Mouse (Mus musculus): ENCODE results near the gene Lsamp. TPM values are rescaled to one million over a fixed set of nuclear protein-coding genes. Genes with fewer than 3 reads are reported as not detected.

Gene Lsamp
- total and polyA plus RNA-seq, 3 experiments = not detected

DNA sequence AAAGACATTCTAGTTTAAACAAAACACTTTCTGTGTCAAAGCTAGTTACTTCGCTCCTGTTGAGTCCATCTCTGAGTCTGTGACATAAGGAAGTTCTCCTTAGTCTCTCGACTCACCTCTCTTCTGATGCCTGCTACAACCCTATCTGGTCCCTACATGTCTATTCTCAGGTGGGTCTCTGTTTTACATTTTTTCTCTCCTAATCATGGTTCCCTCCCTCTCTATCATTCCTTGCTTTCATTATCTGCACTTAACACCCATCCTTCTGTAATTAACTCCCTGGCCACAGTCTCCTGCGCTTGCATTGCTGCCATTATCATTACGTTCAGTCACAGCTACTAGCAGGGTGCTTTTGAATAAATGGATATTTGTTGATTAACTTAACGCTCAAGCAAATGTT, 726.3 kb downstream of the Lsamp start:
- no peak overlapping the region for H3K9ac ChIP-seq (ENCODE audit: insufficient read depth, low read depth)
- H3K27ac ChIP-seq (ENCODE audit: insufficient read depth, low read depth) = no peak overlapping the region
- no peaks in the 10 kb centered on the region for H3K4me1 ChIP-seq (ENCODE audit: control insufficient read depth in 1 of 2, insufficient read depth in 2 of 2)
- H3K79me2 ChIP-seq (replicated peaks; ENCODE audit: control insufficient read depth, extremely low read depth, insufficient read depth, poor library complexity, severe bottlenecking) = no peaks in the 10 kb centered on the region
- DNase-seq (ENCODE audit: extremely low read depth) = no peak
- H3K27me3 ChIP-seq (replicated peaks) = no peaks in the 10 kb centered on the region
- H3K36me3 ChIP-seq (replicated peaks in 1 of 2; ENCODE audit: control insufficient read depth in 1 of 2, insufficient read depth in 1 of 2, low read length in 1 of 2) = no peaks in the 10 kb centered on the region
- no peak overlapping the region for H3K4me2 ChIP-seq (ENCODE audit: insufficient read depth, low read depth, poor library complexity, severe bottlenecking)
- no peak overlapping the region for H3K4me3 ChIP-seq (replicated peaks in 1 of 3; ENCODE audit: low read depth in 2 of 3, low read length in 2 of 3, poor library complexity in 1 of 3)
- TF ChIP-seq ZKSCAN1 (IDR thresholded peaks at IDR 0.05; ENCODE audit: borderline replicate concordance, low read depth, low read length) (no peak), ZMIZ1 (IDR thresholded peaks at IDR 0.05; ENCODE audit: low read depth, low read length) (no peak), SIN3A (IDR thresholded peaks at IDR 0.05; ENCODE audit: low read length) (no peak), KAT2A (IDR thresholded peaks at IDR 0.05; ENCODE audit: insufficient replicate concordance, low read length) (no peak), CHD1 (IDR thresholded peaks at IDR 0.05; ENCODE audit: low read depth, low read length) (no peak), IRF4 (IDR thresholded peaks at IDR 0.05; ENCODE audit: low read depth, low read length) (no peak), CTCF (conservative IDR thresholded peaks at IDR 0.05 in 1 of 2, IDR thresholded peaks at IDR 0.05 in 1 of 2; ENCODE audit: low read depth in 2 of 2, low read length in 2 of 2) (no peak), POLR2A (IDR thresholded peaks at IDR 0.05; ENCODE audit: low read depth, low read length) (no peak), ZC3H11A (IDR thresholded peaks at IDR 0.05; ENCODE audit: low read depth, low read length) (no peak), UBTF (IDR thresholded peaks at IDR 0.05; ENCODE audit: low read depth, low read length) (no peak)
- in situ Hi-C loops (cut with MboI; ENCODE audit: low pct_ligation_motif_present, low pct_unique_long_range_greater_than_20kb, low sequenced_read_pairs) = no loop called here
- dilution Hi-C loops (cut with MboI; ENCODE audit: extremely low pct_ligation_motif_present, extremely low pct_unique_long_range_greater_than_20kb, low sequenced_read_pairs) = no loop called here
- H3K9me3 ChIP-seq (replicated peaks; ENCODE audit: low read length) = peaks cover 52% of the 10 kb centered on the region

DNA sequence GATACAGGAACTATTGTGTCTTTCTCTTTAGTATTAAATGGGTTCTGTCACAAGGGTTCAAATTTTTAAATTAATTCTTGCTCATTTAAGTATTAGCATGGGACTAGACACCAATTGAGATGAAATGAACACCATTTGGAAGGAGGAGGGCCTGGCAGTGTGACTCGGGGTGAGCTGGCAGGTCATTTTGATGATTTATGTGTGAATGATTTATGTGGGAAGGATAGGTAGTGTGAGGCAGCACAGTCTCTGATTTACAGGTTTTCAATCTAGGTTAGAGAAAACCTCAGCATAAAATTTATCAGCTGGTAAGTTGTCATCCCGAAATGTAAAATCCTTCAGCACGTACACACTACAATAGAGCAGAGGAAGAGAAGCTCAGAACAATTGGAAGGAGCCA, 729.6 kb downstream of the Lsamp start:
- Histone ChIP-seq H3K9me3 (replicated peaks; ENCODE audit: low read length) (peaks cover 29% of the 10 kb centered on the region), H3K27ac (ENCODE audit: insufficient read depth, low read depth) (no peak overlapping the region), H3K4me3 (replicated peaks in 1 of 3; ENCODE audit: low read depth in 2 of 3, low read length in 2 of 3, poor library complexity in 1 of 3) (no peak overlapping the region), H3K4me2 (ENCODE audit: insufficient read depth, low read depth, poor library complexity, severe bottlenecking) (no peak overlapping the region), H3K9ac (ENCODE audit: insufficient read depth, low read depth) (no peak overlapping the region), H3K4me1 (ENCODE audit: control insufficient read depth in 1 of 2, insufficient read depth in 2 of 2) (no peaks in the 10 kb centered on the region), H3K27me3 (replicated peaks) (no peaks in the 10 kb centered on the region), H3K36me3 (replicated peaks in 1 of 2; ENCODE audit: control insufficient read depth in 1 of 2, insufficient read depth in 1 of 2, low read length in 1 of 2) (no peaks in the 10 kb centered on the region), H3K79me2 (replicated peaks; ENCODE audit: control insufficient read depth, extremely low read depth, insufficient read depth, poor library complexity, severe bottlenecking) (no peaks in the 10 kb centered on the region)
- dilution Hi-C loops (cut with MboI; ENCODE audit: extremely low pct_ligation_motif_present, extremely low pct_unique_long_range_greater_than_20kb, low sequenced_read_pairs) (no loop called here), in situ Hi-C loops (cut with MboI; ENCODE audit: low pct_ligation_motif_present, low pct_unique_long_range_greater_than_20kb, low sequenced_read_pairs) (no loop called here)
- TF ChIP-seq MYC (IDR thresholded peaks at IDR 0.05; ENCODE audit: low read depth, low read length) (no peak), USF2 (conservative IDR thresholded peaks at IDR 0.05; ENCODE audit: low read depth, low read length) (no peak), ETS1 (conservative IDR thresholded peaks at IDR 0.05; ENCODE audit: low read depth, low read length) (no peak), BHLHE40 (IDR thresholded peaks at IDR 0.05; ENCODE audit: low read depth, low read length) (no peak), CHD1 (IDR thresholded peaks at IDR 0.05; ENCODE audit: low read depth, low read length) (no peak), SMC3 (IDR thresholded peaks at IDR 0.05; ENCODE audit: low read depth, low read length) (no peak), CTCF (conservative IDR thresholded peaks at IDR 0.05 in 1 of 2, IDR thresholded peaks at IDR 0.05 in 1 of 2; ENCODE audit: low read depth in 2 of 2, low read length in 2 of 2) (no peak), TBP (conservative IDR thresholded peaks at IDR 0.05; ENCODE audit: low read depth, low read length) (no peak), EP300 (IDR thresholded peaks at IDR 0.05; ENCODE audit: low read length) (no peak), NRF1 (IDR thresholded peaks at IDR 0.05; ENCODE audit: low read depth, low read length) (no peak), MEF2A (IDR thresholded peaks at IDR 0.05; ENCODE audit: borderline replicate concordance, low read depth, low read length) (no peak), ZC3H11A (IDR thresholded peaks at IDR 0.05; ENCODE audit: low read depth, low read length) (no peak)
- DNase-seq (ENCODE audit: extremely low read depth) = no peak
